Mouse (Mus musculus) forebrain, postnatal 0 days (tissue): ENCODE measurements around the gene Chd2. TPM values are rescaled to one million over a fixed set of nuclear protein-coding genes. Genes with fewer than 3 reads are reported as not detected.
A peak's percentile ranks its signal among the peaks of the same experiment; 100 is the strongest.

Source experiments
- ATAC-seq: fragments of 200-750 bp; cut with Nextera tagmentation; 2 replicates; pipeline ENCODE4 v1.8.0; 2017; ENCODE audit warnings: mild to moderate bottlenecking, moderate library complexity
- DNase-seq: peaks from one replicate; pipeline ENCODE4 v3.0.0-alpha.2; 2015
- H3K27ac ChIP-seq: fragments of 300-500 bp; sonication (generic); 2 replicates; pipeline ENCODE4 v1.5.1; 2014; ENCODE audit warnings: low read depth, mild to moderate bottlenecking, antibody characterized with exemption, low read length, moderate library complexity, mixed read lengths
- H3K27me3 ChIP-seq: fragments of 300-500 bp; sonication (generic); 2 replicates; pipeline ENCODE4 v1.6.1; 2014; ENCODE audit warnings: mild to moderate bottlenecking, low read length, mixed read lengths; ENCODE audit not compliant: insufficient read depth
- H3K36me3 ChIP-seq: fragments of 300-500 bp; sonication (generic); 2 replicates; pipeline ENCODE4 v1.6.1; 2014; ENCODE audit warnings: mild to moderate bottlenecking, moderate library complexity; ENCODE audit not compliant: insufficient read depth
- H3K4me1 ChIP-seq: fragments of 300-500 bp; sonication (generic); 2 replicates; pipeline ENCODE4 v1.6.1; 2014; ENCODE audit warnings: antibody characterized with exemption; ENCODE audit not compliant: insufficient read depth
- H3K4me2 ChIP-seq: fragments of 300-500 bp; sonication (generic); 2 replicates; pipeline ENCODE4 v1.6.1; 2014; ENCODE audit warnings: low read depth, mild to moderate bottlenecking, moderate library complexity
- H3K4me3 ChIP-seq: fragments of 300-500 bp; sonication (generic); 2 replicates; pipeline ENCODE4 v1.5.1; 2014; ENCODE audit warnings: low read depth, low read length, mixed read lengths
- H3K9ac ChIP-seq: fragments of 300-500 bp; sonication (generic); 2 replicates; pipeline ENCODE4 v1.6.1; 2014; ENCODE audit warnings: mild to moderate bottlenecking
- H3K9me3 ChIP-seq: fragments of 300-500 bp; sonication (generic); 2 replicates; pipeline ENCODE4 v1.6.1; 2016; ENCODE audit warnings: low read length
- CTCF ChIP-seq: sonication (generic); IDR thresholded peaks from 2 replicates; pipeline ENCODE4 v1.5.1; 2016; ENCODE audit warnings: antibody characterized with exemption, control low read depth, low read depth
- WGBS: fragments of 180-500 bp; shearing (Covaris S2); extraction: QIAGEN DNeasy Blood & Tissue Kit; methylation state at CpG from one replicate; pipeline ENCODE4 v1.1.7; 2014; 5-methylcytosine and 5-hydroxymethylcytosine counted together
- polyA plus RNA-seq: library from polyadenylated mRNA; unstranded; fragments of >200 nt; fragmentation: Nextera tagmentation; extraction: Ambion mirVana; gene quantifications from 2 replicates; pipeline ENCODE4 v1.2.1, GENCODE M21; 2015
- total RNA-seq: library from RNA; depleted of rRNA; stranded (reverse); fragments of >200 nt; gene quantifications from 2 replicates; pipeline ENCODE4 v1.2.3, GENCODE M21; 2014

Chd2 gene
- total and polyA plus RNA-seq, 2 experiments from 2014 or later, result 32.0 to 53.9 TPM

- Histone ChIP-seq H3K9me3 (no peaks in the 10 kb centered on the region), H3K27me3 (no peaks in the 10 kb centered on the region), H3K9ac (no peak overlapping the region), H3K4me3 (no peak overlapping the region), H3K4me2 (no peak overlapping the region), H3K36me3 (peaks cover 23% of the 10 kb centered on the region), H3K27ac (no peak overlapping the region), H3K4me1 (no peaks in the 10 kb centered on the region)
- 78% methylated on average over 4 of the region's 4 CpGs for WGBS
- DNase-seq (no peak), ATAC-seq (no peak)
- TF ChIP-seq CTCF, result no peak
Measured at GRCm38 (mm10) chr7:73514560-73514959, 27.1 kb downstream of the Chd2 start.

DNA sequence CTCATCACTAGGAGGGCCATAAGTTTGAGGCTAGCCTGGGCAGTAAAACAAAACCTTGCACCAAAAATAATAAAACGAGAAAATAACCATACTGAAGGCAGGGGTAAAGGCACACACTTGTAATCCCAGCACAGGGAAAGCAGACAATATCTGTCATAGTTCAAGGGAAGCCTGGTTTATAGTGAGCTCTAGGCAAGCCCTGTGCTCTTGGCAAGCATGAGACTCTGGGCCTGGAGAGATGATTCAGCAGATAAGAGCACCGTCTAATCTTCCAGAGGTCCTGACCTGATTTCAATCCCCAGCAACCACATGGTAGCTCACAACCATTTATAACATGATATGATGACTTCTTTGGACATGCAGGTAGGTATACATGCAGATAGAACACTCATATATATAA is 29.2 kb downstream of the Chd2 start:
- ATAC-seq, result no peak
- no peak overlapping the region for H3K27ac ChIP-seq
- H3K4me2 ChIP-seq, result no peak overlapping the region
- WGBS, result 77% methylated on average over 2 of the region's 2 CpGs
- H3K9me3 ChIP-seq, result no peaks in the 10 kb centered on the region
- no peak for DNase-seq
- H3K36me3 ChIP-seq, result peaks cover 29% of the 10 kb centered on the region
- no peak for TF ChIP-seq CTCF
- H3K4me3 ChIP-seq, result no peak overlapping the region
- no peaks in the 10 kb centered on the region for H3K27me3 ChIP-seq
- H3K9ac ChIP-seq, result no peak overlapping the region
- H3K4me1 ChIP-seq, result no peaks in the 10 kb centered on the region

- Histone ChIP-seq H3K27ac (no peak overlapping the region), H3K9me3 (no peaks in the 10 kb centered on the region), H3K4me3 (no peak overlapping the region), H3K4me1 (no peaks in the 10 kb centered on the region), H3K27me3 (no peaks in the 10 kb centered on the region), H3K36me3 (peaks cover 27% of the 10 kb centered on the region), H3K4me2 (no peak overlapping the region), H3K9ac (no peak overlapping the region)
- no peak for DNase-seq
- 75% methylated on average over 2 of the region's 2 CpGs for WGBS
- no peak for ATAC-seq
- no peak for TF ChIP-seq CTCF
Measured at GRCm38 (mm10) chr7:73508688-73509087, 32.9 kb downstream of the Chd2 start.

GRCm38 (mm10) chr7:73507491-73507890 is 34.1 kb downstream of the Chd2 start:
- WGBS, result 45% methylated on average over 6 of the region's 6 CpGs
- Histone ChIP-seq H3K27ac (no peak overlapping the region), H3K27me3 (no peaks in the 10 kb centered on the region), H3K9me3 (no peaks in the 10 kb centered on the region), H3K4me1 (no peaks in the 10 kb centered on the region), H3K4me3 (no peak overlapping the region), H3K9ac (no peak overlapping the region), H3K36me3 (peaks cover 33% of the 10 kb centered on the region), H3K4me2 (no peak overlapping the region)
- DNase-seq (peak; percentile 49), ATAC-seq (peak; percentile 63)
- TF ChIP-seq CTCF, result no peak

- peak; percentile 21; the same call in 1 of the 2 replicates for TF ChIP-seq CTCF
- H3K4me3 ChIP-seq, result no peak overlapping the region
- ATAC-seq (0 out of 2 replicates have a peak, but pooled peaks have one; percentile 32), DNase-seq (no peak)
- no peaks in the 10 kb centered on the region for H3K9me3 ChIP-seq
- H3K36me3 ChIP-seq, result peaks cover 40% of the 10 kb centered on the region
- H3K9ac ChIP-seq, result no peak overlapping the region
- no peak overlapping the region for H3K4me2 ChIP-seq
- no peaks in the 10 kb centered on the region for H3K4me1 ChIP-seq
- no peak overlapping the region for H3K27ac ChIP-seq
- no peaks in the 10 kb centered on the region for H3K27me3 ChIP-seq
- WGBS, result 95% methylated on average over 1 of the region's 1 CpGs
Measured at GRCm38 (mm10) chr7:73506852-73507251, 34.8 kb downstream of the Chd2 start.

- Histone ChIP-seq H3K4me1 (no peaks in the 10 kb centered on the region), H3K27me3 (no peaks in the 10 kb centered on the region), H3K36me3 (peaks cover 49% of the 10 kb centered on the region), H3K4me2 (no peak overlapping the region), H3K9ac (no peak overlapping the region), H3K27ac (no peak overlapping the region), H3K9me3 (no peaks in the 10 kb centered on the region), H3K4me3 (no peak overlapping the region)
- no peak for TF ChIP-seq CTCF
- DNase-seq (no peak), ATAC-seq (no peak)
- WGBS, result 49% methylated on average over 6 of the region's 6 CpGs
Measured at GRCm38 (mm10) chr7:73505266-73505665, 36.4 kb downstream of the Chd2 start.

DNA sequence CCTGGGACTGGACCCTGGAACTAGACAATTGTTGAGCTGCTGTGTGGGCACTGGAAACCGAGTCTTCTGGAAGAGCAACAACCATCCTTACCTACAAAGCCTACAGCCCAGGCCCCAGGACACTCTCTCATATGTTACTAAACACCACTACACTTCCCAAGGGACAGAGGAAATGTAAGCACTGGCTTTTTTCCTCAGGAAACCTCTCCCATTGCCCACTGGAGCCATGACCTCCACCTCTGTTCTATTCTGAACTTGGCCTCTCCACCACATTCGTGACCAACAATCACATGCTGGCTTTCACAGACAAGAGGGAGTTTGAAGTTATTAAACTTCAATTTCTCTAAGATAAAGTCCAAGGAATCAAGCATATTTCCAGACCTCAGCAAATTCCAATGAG is 43.4 kb downstream of the Chd2 start:
- H3K36me3 ChIP-seq, result peaks cover 66% of the 10 kb centered on the region

GRCm38 (mm10) chr7:73489261-73489660 is 52.4 kb downstream of the Chd2 start:
- peaks cover 73% of the 10 kb centered on the region for H3K36me3 ChIP-seq
- WGBS, result 84% methylated on average over 5 of the region's 5 CpGs
- DNase-seq, result no peak
- H3K27me3 ChIP-seq, result no peaks in the 10 kb centered on the region
- H3K9me3 ChIP-seq, result no peaks in the 10 kb centered on the region
- no peak overlapping the region for H3K4me3 ChIP-seq
- H3K4me2 ChIP-seq, result no peak overlapping the region
- ATAC-seq, result no peak
- TF ChIP-seq CTCF, result no peak
- no peak overlapping the region for H3K9ac ChIP-seq
- no peaks in the 10 kb centered on the region for H3K4me1 ChIP-seq
- no peak overlapping the region for H3K27ac ChIP-seq

More for the DNA sequence above, 43.4 kb downstream of the Chd2 start:
- ATAC-seq (no peak), DNase-seq (no peak)
- H3K9me3 ChIP-seq, result no peaks in the 10 kb centered on the region
- H3K4me3 ChIP-seq, result no peak overlapping the region
- no peak overlapping the region for H3K9ac ChIP-seq
- 90% methylated on average over 2 of the region's 2 CpGs for WGBS
- no peak overlapping the region for H3K4me2 ChIP-seq
- TF ChIP-seq CTCF, result no peak
- no peaks in the 10 kb centered on the region for H3K27me3 ChIP-seq
- no peak overlapping the region for H3K27ac ChIP-seq
- no peaks in the 10 kb centered on the region for H3K4me1 ChIP-seq
